In genomic region chr8:54638634-54639033, GRCm38 (mm10) we compare ENCODE assay signal across 24 mouse cellular contexts. TPM values are rescaled to one million over a fixed set of nuclear protein-coding genes. Genes with fewer than 3 reads are reported as not detected.
A peak's percentile ranks its signal among the peaks of the same experiment; 100 is the strongest.
DNase-seq lines count a peak whose midpoint lies in the region; ATAC-seq and TF ChIP-seq lines count a peak whose summit lies in the region.
"Had no signal": no experiment of that assay in that cellular context is flagged by ENCODE, and none has a peak within 500 bp of the region (broad histone marks: within the 10 kb centered on the region; RNA-seq: fewer than 3 reads in every experiment).

No protein-coding gene starts in this region.

- H3K4me3 ChIP-seq in forebrain, embryonic 14.5 days (ENCODE audit: low read depth, low read length) = no peak overlapping the region
- H3K4me3 ChIP-seq in forebrain, embryonic 16.5 days (replicated peaks; ENCODE audit: low read length) = no peak overlapping the region
- no peak overlapping the region for H3K4me3 ChIP-seq in midbrain, embryonic 14.5 days (replicated peaks; ENCODE audit: low read depth, low read length)
- no peak overlapping the region for H3K4me3 ChIP-seq in midbrain, embryonic 13.5 days (replicated peaks)
- no peak overlapping the region for H3K4me3 ChIP-seq in cerebellum, adult 2 months (replicated peaks; ENCODE audit: insufficient read depth, low read depth, low read length)
- H3K4me3 ChIP-seq: midbrain, embryonic 12.5 days; neural tube, embryonic 12.5 days had no signal

- TF ChIP-seq POLR2A in cerebellum, adult 2 months (IDR thresholded peaks at IDR 0.05; ENCODE audit: borderline replicate concordance, insufficient read depth, low read length) = no peak

- no peaks in the 10 kb centered on the region for H3K36me3 ChIP-seq in forebrain, embryonic 14.5 days (ENCODE audit: control insufficient read depth, insufficient read depth, low read length)
- no peaks in the 10 kb centered on the region for H3K36me3 ChIP-seq in forebrain, embryonic 16.5 days (ENCODE audit: control insufficient read depth, insufficient read depth)
- H3K36me3 ChIP-seq in midbrain, embryonic 14.5 days (ENCODE audit: control insufficient read depth, insufficient read depth, low read length) = no peaks in the 10 kb centered on the region
- no peaks in the 10 kb centered on the region for H3K36me3 ChIP-seq in midbrain, embryonic 13.5 days
- H3K36me3 ChIP-seq: midbrain, embryonic 12.5 days; neural tube, embryonic 12.5 days had no signal

- no peak for TF ChIP-seq CTCF in cerebellum, adult 2 months (IDR thresholded peaks at IDR 0.05; ENCODE audit: borderline replicate concordance, insufficient read depth, low read depth, low read length)

- intact Hi-C loops in heart, postnatal 36 days (cut with DNase I) = no loop called here

- H3K9me3 ChIP-seq in forebrain, embryonic 14.5 days (replicated peaks; ENCODE audit: control insufficient read depth, low read length) = no peaks in the 10 kb centered on the region
- no peaks in the 10 kb centered on the region for H3K9me3 ChIP-seq in forebrain, embryonic 16.5 days (ENCODE audit: control insufficient read depth, low read length)
- no peaks in the 10 kb centered on the region for H3K9me3 ChIP-seq in midbrain, embryonic 14.5 days (ENCODE audit: control insufficient read depth, low read length)
- H3K9me3 ChIP-seq in midbrain, embryonic 13.5 days = no peaks in the 10 kb centered on the region
- H3K9me3 ChIP-seq: midbrain, embryonic 12.5 days; neural tube, embryonic 12.5 days had no signal

- no peak overlapping the region for H3K27ac ChIP-seq in forebrain, embryonic 14.5 days (ENCODE audit: low read depth, low read length)
- no peak overlapping the region for H3K27ac ChIP-seq in forebrain, embryonic 16.5 days (ENCODE audit: low read length)
- H3K27ac ChIP-seq in midbrain, embryonic 14.5 days (replicated peaks; ENCODE audit: low read depth, low read length) = no peak overlapping the region
- no peak overlapping the region for H3K27ac ChIP-seq in midbrain, embryonic 13.5 days
- no peak overlapping the region for H3K27ac ChIP-seq in cerebellum, adult 2 months (ENCODE audit: insufficient read depth, low read length)
- H3K27ac ChIP-seq: midbrain, embryonic 12.5 days; neural tube, embryonic 12.5 days had no signal

- no peak for ATAC-seq in forebrain, embryonic 14.5 days
- no peak for ATAC-seq in forebrain, embryonic 16.5 days
- no peak for ATAC-seq in midbrain, embryonic 14.5 days (ENCODE audit: low FRiP score, low TSS enrichment)
- ATAC-seq in midbrain, embryonic 13.5 days = no peak

- peak; percentile 10 for DNase-seq in forebrain, embryonic 14.5 days (ENCODE audit: low spot score)
- DNase-seq in midbrain, embryonic 14.5 days = peak; percentile 47
- DNase-seq in cerebellum, adult 2 months = peak; percentile 46 to 58
- peak; percentile 4 to 38 for DNase-seq in kidney, postnatal 25 days
- no peak for DNase-seq in heart, postnatal 36 days
- no peak for DNase-seq in right cerebral cortex, postnatal 36 days (ENCODE audit: low spot score in 2 of 2)
- DNase-seq: gastrocnemius, postnatal 10 days; heart, postnatal 10 days; lung, postnatal 4 days; retina, postnatal 1 day; thymus, adult 2 months had no signal

- no peaks in the 10 kb centered on the region for H3K4me1 ChIP-seq in forebrain, embryonic 14.5 days (ENCODE audit: control insufficient read depth, insufficient read depth, low read length)
- no peaks in the 10 kb centered on the region for H3K4me1 ChIP-seq in forebrain, embryonic 16.5 days (replicated peaks; ENCODE audit: control insufficient read depth, insufficient read depth, low read length)
- H3K4me1 ChIP-seq in midbrain, embryonic 14.5 days (ENCODE audit: control insufficient read depth, insufficient read depth, low read length) = no peaks in the 10 kb centered on the region
- H3K4me1 ChIP-seq in midbrain, embryonic 13.5 days (replicated peaks) = 0 out of 2 replicates have a peak, but pooled peaks cover 2% of the 10 kb centered on the region
- no peaks in the 10 kb centered on the region for H3K4me1 ChIP-seq in cerebellum, adult 2 months (ENCODE audit: control insufficient read depth, insufficient read depth, low read length)
- H3K4me1 ChIP-seq: midbrain, embryonic 12.5 days; neural tube, embryonic 12.5 days had no signal

- 37% methylated on average over 4 of the region's 4 CpGs for WGBS in forebrain, embryonic 14.5 days
- WGBS in forebrain, embryonic 16.5 days = 36% methylated on average over 4 of the region's 4 CpGs
- WGBS in midbrain, embryonic 14.5 days = 56% methylated on average over 4 of the region's 4 CpGs
- 50% methylated on average over 4 of the region's 4 CpGs for WGBS in midbrain, embryonic 13.5 days
- 16% methylated on average over 4 of the region's 4 CpGs for WGBS in cerebellum, adult 2 months

- no peak overlapping the region for H3K9ac ChIP-seq in forebrain, embryonic 14.5 days (ENCODE audit: low read length)
- H3K9ac ChIP-seq in forebrain, embryonic 16.5 days (replicated peaks; ENCODE audit: low read depth, low read length) = no peak overlapping the region
- H3K9ac ChIP-seq in midbrain, embryonic 14.5 days (replicated peaks; ENCODE audit: low read length) = no peak overlapping the region
- H3K9ac ChIP-seq in midbrain, embryonic 13.5 days (replicated peaks) = no peak overlapping the region
- H3K9ac ChIP-seq: midbrain, embryonic 12.5 days; neural tube, embryonic 12.5 days had no signal

- no peak overlapping the region for H3K4me2 ChIP-seq in forebrain, embryonic 14.5 days (ENCODE audit: low read length)
- H3K4me2 ChIP-seq in forebrain, embryonic 16.5 days (ENCODE audit: low read length) = no peak overlapping the region
- no peak overlapping the region for H3K4me2 ChIP-seq in midbrain, embryonic 14.5 days (ENCODE audit: low read length)
- no peak overlapping the region for H3K4me2 ChIP-seq in midbrain, embryonic 13.5 days (replicated peaks)
- H3K4me2 ChIP-seq: midbrain, embryonic 12.5 days; neural tube, embryonic 12.5 days had no signal

- no peaks in the 10 kb centered on the region for H3K27me3 ChIP-seq in forebrain, embryonic 14.5 days (replicated peaks; ENCODE audit: control insufficient read depth, insufficient read depth, low read length)
- H3K27me3 ChIP-seq in forebrain, embryonic 16.5 days (replicated peaks; ENCODE audit: control insufficient read depth, insufficient read depth, low read length) = no peaks in the 10 kb centered on the region
- H3K27me3 ChIP-seq in midbrain, embryonic 14.5 days (ENCODE audit: control insufficient read depth, insufficient read depth, low read length) = no peaks in the 10 kb centered on the region
- H3K27me3 ChIP-seq in midbrain, embryonic 13.5 days = no peaks in the 10 kb centered on the region
- no peaks in the 10 kb centered on the region for H3K27me3 ChIP-seq in cerebellum, adult 2 months (ENCODE audit: control insufficient read depth, insufficient read depth, low read length)
- H3K27me3 ChIP-seq: midbrain, embryonic 12.5 days; neural tube, embryonic 12.5 days had no signal

RNA-seq across cellular contexts. Expression of gene Spata4, which starts 38.1 kb away (rescaled TPM):
- 0.21 and 0.22 TPM in 2 replicates for polyA plus RNA-seq in forebrain, embryonic 14.5 days (2014; fragmentation: Nextera tagmentation; extraction: Ambion mirVana)
- polyA plus RNA-seq in forebrain, embryonic 16.5 days (2015; fragmentation: Nextera tagmentation; extraction: Ambion mirVana) = 0.20 TPM in 1 of 2 replicates, not detected in the other
- 0.22 TPM in 1 of 2 replicates, not detected in the other for polyA plus RNA-seq in midbrain, embryonic 14.5 days (2014; fragmentation: Nextera tagmentation; extraction: Ambion mirVana)
- 0.30 and 0.32 TPM in 2 replicates for polyA plus RNA-seq in midbrain, embryonic 13.5 days (2015; fragmentation: Nextera tagmentation; extraction: Ambion mirVana)
- not detected in 2 replicates for polyA plus RNA-seq in cerebellum, adult 2 months (2012; rRNA removed)
- total RNA-seq in heart, postnatal 36 days (2021) = not detected
- total RNA-seq: gastrocnemius, postnatal 10 days; heart, adult 8-10 months; heart, postnatal 10 days; layer of hippocampus, adult 8-10 months; left cerebral cortex, adult 8-10 months had no signal
- polyA plus RNA-seq: C2C12; embryonic facial prominence, embryonic 11.5 days; limb, embryonic 14.5 days; liver, embryonic 16.5 days; midbrain, embryonic 12.5 days; neural tube, embryonic 12.5 days; small intestine, adult 2 months; stomach, embryonic 14.5 days; thymus, adult 2 months had no signal

Comparison
In these comparisons a context has a peak if more than half of its experiments do, and no peak if none do; other contexts are left out.
1. DNase-seq: peak in forebrain, embryonic 14.5 days (single experiment), midbrain, embryonic 14.5 days (single experiment), cerebellum, adult 2 months (2 of 2) and kidney, postnatal 25 days (2 of 2); none in heart, postnatal 36 days (0 of 2) and right cerebral cortex, postnatal 36 days (0 of 2).